In genomic region chr1:75548083-75548482, GRCm38 (mm10) we compare ENCODE assay signal across 20 mouse cellular contexts. TPM values are rescaled to one million over a fixed set of nuclear protein-coding genes. Genes with fewer than 3 reads are reported as not detected.
A peak's percentile ranks its signal among the peaks of the same experiment; 100 is the strongest.
DNase-seq lines count a peak whose midpoint lies in the region; ATAC-seq lines count a peak whose summit lies in the region.
"Had no signal": no experiment of that assay in that cellular context is flagged by ENCODE, and none has a peak within 500 bp of the region (broad histone marks: within the 10 kb centered on the region; RNA-seq: fewer than 3 reads in every experiment).

No protein-coding gene starts in this region.

- H3K36me3 ChIP-seq in heart, embryonic 16.5 days (ENCODE audit: control insufficient read depth, insufficient read depth): peaks cover 20% of the 10 kb centered on the region; the same call in 1 of the 2 replicates
- H3K36me3 ChIP-seq in midbrain, embryonic 10.5 days: peaks cover 43% of the 10 kb centered on the region
- peaks cover 3% of the 10 kb centered on the region; the same call in 1 of the 2 replicates for H3K36me3 ChIP-seq in midbrain, embryonic 11.5 days (ENCODE audit: control insufficient read depth, insufficient read depth, low read length)
- H3K36me3 ChIP-seq in limb, embryonic 10.5 days: peaks cover 53% of the 10 kb centered on the region

- 95% methylated on average over 3 of the region's 3 CpGs for WGBS in heart, embryonic 16.5 days
- WGBS in midbrain, embryonic 10.5 days: 90% methylated on average over 3 of the region's 3 CpGs
- WGBS in midbrain, embryonic 11.5 days: 93% methylated on average over 3 of the region's 3 CpGs
- 99% methylated on average over 3 of the region's 3 CpGs for WGBS in limb, embryonic 10.5 days

- H3K4me1 ChIP-seq in heart, embryonic 16.5 days (ENCODE audit: control insufficient read depth, insufficient read depth, low read length): peaks cover 31% of the 10 kb centered on the region
- H3K4me1 ChIP-seq in midbrain, embryonic 10.5 days: peaks cover 25% of the 10 kb centered on the region
- H3K4me1 ChIP-seq in midbrain, embryonic 11.5 days (ENCODE audit: control insufficient read depth, insufficient read depth, low read length): peaks cover 8% of the 10 kb centered on the region
- peaks cover 28% of the 10 kb centered on the region for H3K4me1 ChIP-seq in limb, embryonic 10.5 days

- no peak for ATAC-seq in heart, embryonic 16.5 days (replicated peaks; ENCODE audit: extremely low read depth, insufficient read depth, low FRiP score)
- ATAC-seq in midbrain, embryonic 11.5 days (ENCODE audit: low FRiP score): no peak
- ATAC-seq: activated CD4-positive, CD25-positive, alpha-beta regulatory T cell, adult 4 months; forebrain, embryonic 13.5 days; forebrain, postnatal 0 days; intestine, embryonic 15.5 days; Patski had no signal

- H3K4me3 ChIP-seq in heart, embryonic 16.5 days (ENCODE audit: low read length): no peak overlapping the region
- H3K4me3 ChIP-seq in midbrain, embryonic 10.5 days: no peak overlapping the region
- no peak overlapping the region for H3K4me3 ChIP-seq in midbrain, embryonic 11.5 days (ENCODE audit: low read depth, low read length)
- H3K4me3 ChIP-seq in limb, embryonic 10.5 days: peak overlapping the region; percentile 4; the same call in 1 of the 2 replicates
- H3K4me3 ChIP-seq: embryonic facial prominence, embryonic 10.5 days; forebrain, embryonic 13.5 days; hindbrain, embryonic 13.5 days; intestine, embryonic 15.5 days had no signal

- no peaks in the 10 kb centered on the region for H3K27me3 ChIP-seq in heart, embryonic 16.5 days (ENCODE audit: control insufficient read depth, insufficient read depth, low read length)
- H3K27me3 ChIP-seq in midbrain, embryonic 10.5 days (ENCODE audit: low read depth, poor library complexity, severe bottlenecking): peaks cover 21% of the 10 kb centered on the region; the same call in 1 of the 2 replicates
- H3K27me3 ChIP-seq in midbrain, embryonic 11.5 days (ENCODE audit: control insufficient read depth, insufficient read depth, low read length): no peaks in the 10 kb centered on the region
- peaks cover 12% of the 10 kb centered on the region; the same call in 1 of the 2 replicates for H3K27me3 ChIP-seq in limb, embryonic 10.5 days (ENCODE audit: low read depth, poor library complexity, severe bottlenecking)
- H3K27me3 ChIP-seq: forebrain, embryonic 13.5 days; hindbrain, embryonic 13.5 days; intestine, embryonic 15.5 days; Patski had no signal

- DNase-seq in heart, adult 11 months: peak; percentile 92
- DNase-seq in heart, adult 8-10 months (ENCODE audit: low spot score): no peak
- DNase-seq in heart, postnatal 4 days: no peak
- no peak for DNase-seq in midbrain, embryonic 10.5 days (ENCODE audit: low spot score)
- no peak for DNase-seq in midbrain, embryonic 11.5 days (ENCODE audit: low spot score, missing footprints)
- DNase-seq in limb, embryonic 10.5 days (ENCODE audit: low spot score): no peak
- no peak for DNase-seq in layer of hippocampus, postnatal 25 days (ENCODE audit: extremely low spot score in 1 of 2, low spot score in 1 of 2)
- DNase-seq: adrenal gland, adult 8-10 months; cerebellum, adult 2 months; cerebellum, postnatal 10 days; forebrain, postnatal 0 days; gastrocnemius, postnatal 14 days had no signal

- H3K9ac ChIP-seq in heart, embryonic 16.5 days (ENCODE audit: low read length): no peak overlapping the region
- no peak overlapping the region for H3K9ac ChIP-seq in midbrain, embryonic 11.5 days (ENCODE audit: low read length)
- H3K9ac ChIP-seq: forebrain, embryonic 13.5 days; forebrain, postnatal 0 days; hindbrain, embryonic 13.5 days; intestine, embryonic 15.5 days had no signal

- H3K4me2 ChIP-seq in heart, embryonic 16.5 days (ENCODE audit: low read depth, low read length): no peak overlapping the region
- no peak overlapping the region for H3K4me2 ChIP-seq in midbrain, embryonic 11.5 days
- H3K4me2 ChIP-seq: forebrain, embryonic 13.5 days; intestine, embryonic 15.5 days had no signal

- H3K9me3 ChIP-seq in heart, embryonic 16.5 days (replicated peaks; ENCODE audit: control insufficient read depth, low read length): no peaks in the 10 kb centered on the region
- no peaks in the 10 kb centered on the region for H3K9me3 ChIP-seq in midbrain, embryonic 10.5 days (replicated peaks)
- H3K9me3 ChIP-seq in midbrain, embryonic 11.5 days (ENCODE audit: control insufficient read depth, low read length): no peaks in the 10 kb centered on the region
- no peaks in the 10 kb centered on the region for H3K9me3 ChIP-seq in limb, embryonic 10.5 days (replicated peaks)
- H3K9me3 ChIP-seq: embryonic facial prominence, embryonic 10.5 days; forebrain, embryonic 13.5 days; heart, embryonic 13.5 days; hindbrain, embryonic 13.5 days; intestine, embryonic 15.5 days had no signal

- 0 out of 2 replicates have a peak overlapping the region, but pooled peaks have one; percentile 2 for H3K27ac ChIP-seq in heart, embryonic 16.5 days (ENCODE audit: low read length)
- H3K27ac ChIP-seq in midbrain, embryonic 10.5 days (replicated peaks): 0 out of 2 replicates have a peak overlapping the region, but pooled peaks have one; percentile 4
- H3K27ac ChIP-seq in midbrain, embryonic 11.5 days (ENCODE audit: low read depth, low read length): no peak overlapping the region
- H3K27ac ChIP-seq in limb, embryonic 10.5 days: no peak overlapping the region
- H3K27ac ChIP-seq: embryonic facial prominence, embryonic 10.5 days; forebrain, embryonic 13.5 days; hindbrain, embryonic 13.5 days; intestine, embryonic 15.5 days had no signal

RNA-seq across cellular contexts. Expression of gene Slc4a3, which starts 2.0 kb away (rescaled TPM):
- 100 to 1,000 TPM; 221 to 344 (median 267) TPM for total RNA-seq in heart, adult 8-10 months (2022)
- polyA plus RNA-seq in heart, embryonic 16.5 days (2015; fragmentation: Nextera tagmentation; extraction: Ambion mirVana): 33.3 and 36.6 TPM in 2 replicates
- 100 to 1,000 TPM; 121 to 125 TPM for total RNA-seq in heart, postnatal 4 days (2021)
- polyA plus RNA-seq in midbrain, embryonic 10.5 days (2016; fragmentation: Nextera tagmentation; extraction: Ambion mirVana): 13.2 and 16.7 TPM in 2 replicates
- 6.5 and 7.2 TPM in 2 replicates for polyA plus RNA-seq in midbrain, embryonic 11.5 days (2014; fragmentation: Nextera tagmentation; extraction: Ambion mirVana)
- polyA plus RNA-seq in limb, embryonic 10.5 days (2016; fragmentation: Nextera tagmentation; extraction: Ambion mirVana): 13.9 and 18.9 TPM in 2 replicates
- total RNA-seq in layer of hippocampus, postnatal 25 days (2021): 100 to 1,000 TPM; 111 to 114 TPM

RNA-seq across cellular contexts. Expression of gene Stk11ip, which starts 26.8 kb away (rescaled TPM):
- total RNA-seq in heart, adult 8-10 months (2022): 10 to 100 TPM in 3 of 4 experiments, 1 to 10 TPM in 1; 8.3 to 10.4 (median 10.3) TPM
- polyA plus RNA-seq in heart, embryonic 16.5 days (2015; fragmentation: Nextera tagmentation; extraction: Ambion mirVana): 14.3 and 14.7 TPM in 2 replicates
- total RNA-seq in heart, postnatal 4 days (2021): 10 to 100 TPM; 15.7 to 16.7 TPM
- polyA plus RNA-seq in midbrain, embryonic 10.5 days (2016; fragmentation: Nextera tagmentation; extraction: Ambion mirVana): 31.7 and 33.0 TPM in 2 replicates
- 12.3 and 15.7 TPM in 2 replicates for polyA plus RNA-seq in midbrain, embryonic 11.5 days (2014; fragmentation: Nextera tagmentation; extraction: Ambion mirVana)
- polyA plus RNA-seq in limb, embryonic 10.5 days (2016; fragmentation: Nextera tagmentation; extraction: Ambion mirVana): 31.6 and 33.8 TPM in 2 replicates
- total RNA-seq in layer of hippocampus, postnatal 25 days (2021): 10 to 100 TPM; 20.6 to 25.5 TPM

RNA-seq across cellular contexts. Expression of gene Inha, which starts 41.2 kb away (rescaled TPM):
- total RNA-seq in heart, adult 8-10 months (2022): 1 to 10 TPM; 2.8 to 4.6 (median 3.9) TPM
- polyA plus RNA-seq in heart, embryonic 16.5 days (2015; fragmentation: Nextera tagmentation; extraction: Ambion mirVana): 4.1 and 5.5 TPM in 2 replicates
- total RNA-seq in heart, postnatal 4 days (2021): 10 to 100 TPM in 1 of 2 experiments, 1 to 10 TPM in 1; 10.0 to 10.3 TPM
- polyA plus RNA-seq in midbrain, embryonic 10.5 days (2016; fragmentation: Nextera tagmentation; extraction: Ambion mirVana): 1.7 and 2.7 TPM in 2 replicates
- 1.3 and 1.6 TPM in 2 replicates for polyA plus RNA-seq in midbrain, embryonic 11.5 days (2014; fragmentation: Nextera tagmentation; extraction: Ambion mirVana)
- polyA plus RNA-seq in limb, embryonic 10.5 days (2016; fragmentation: Nextera tagmentation; extraction: Ambion mirVana): 2.4 and 4.2 TPM in 2 replicates
- 10 to 100 TPM; 11.3 to 19.9 TPM for total RNA-seq in layer of hippocampus, postnatal 25 days (2021)
- polyA plus RNA-seq: activated CD4-positive, CD25-positive, alpha-beta regulatory T cell, adult 4 months had no signal

RNA-seq across cellular contexts. Expression of gene Obsl1, which starts 41.8 kb away (rescaled TPM):
- 100 to 1,000 TPM; 108 to 133 (median 122) TPM for total RNA-seq in heart, adult 8-10 months (2022)
- polyA plus RNA-seq in heart, embryonic 16.5 days (2015; fragmentation: Nextera tagmentation; extraction: Ambion mirVana): 83.9 and 94.2 TPM in 2 replicates
- 100 to 1,000 TPM; 196 to 210 TPM for total RNA-seq in heart, postnatal 4 days (2021)
- 35.2 and 35.7 TPM in 2 replicates for polyA plus RNA-seq in midbrain, embryonic 10.5 days (2016; fragmentation: Nextera tagmentation; extraction: Ambion mirVana)
- polyA plus RNA-seq in midbrain, embryonic 11.5 days (2014; fragmentation: Nextera tagmentation; extraction: Ambion mirVana): 31.0 and 33.2 TPM in 2 replicates
- polyA plus RNA-seq in limb, embryonic 10.5 days (2016; fragmentation: Nextera tagmentation; extraction: Ambion mirVana): 68.0 and 75.5 TPM in 2 replicates
- total RNA-seq in layer of hippocampus, postnatal 25 days (2021): 10 to 100 TPM; 18.9 to 20.2 TPM
- polyA plus RNA-seq: activated CD4-positive, CD25-positive, alpha-beta regulatory T cell, adult 4 months had no signal

Comparison
In these comparisons a context has a peak if more than half of its experiments do, and no peak if none do; other contexts are left out.
1. H3K27ac ChIP-seq: peak in heart, embryonic 16.5 days (single experiment) and midbrain, embryonic 10.5 days (single experiment); none in midbrain, embryonic 11.5 days (single experiment) and limb, embryonic 10.5 days (single experiment).